Mouse (Mus musculus) T-cell, adult 2 months (primary cell): ENCODE results near the gene Olfr128.
"Not testable (repeated sequence)": the region's sequence is repeated elsewhere in the genome, so short reads cannot be mapped to it uniquely, and the experiment has no call there.

ENCODE experiments used
- DNase-seq: peaks from one replicate; pipeline ENCODE4 v3.0.0; 2022; ENCODE audit warnings: low spot score

Gene Olfr128

DNA sequence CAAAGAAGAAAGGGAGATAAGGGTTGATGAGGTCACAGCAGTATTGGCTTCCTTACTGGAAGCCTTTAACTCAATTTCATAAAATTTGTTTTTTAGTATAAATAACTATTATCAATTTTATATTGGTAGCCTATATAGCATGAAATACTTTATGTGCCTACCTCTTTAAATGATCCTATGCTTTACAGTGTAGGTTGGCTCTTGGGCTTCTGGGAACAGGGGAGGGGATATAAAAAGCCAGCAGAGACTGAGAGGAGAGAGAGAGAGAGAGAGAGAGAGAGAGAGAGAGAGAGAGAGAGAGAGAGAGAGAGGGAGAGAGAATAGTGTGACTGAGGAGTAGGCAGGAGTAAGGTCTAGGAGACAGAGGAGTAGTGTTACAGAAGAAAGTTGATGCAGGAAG, at the start of gene Olfr128:
Gene Olfr128 (plus strand): TSS at position 301 of the 400 bp plus-strand sequence.
- no peak for DNase-seq

DNA sequence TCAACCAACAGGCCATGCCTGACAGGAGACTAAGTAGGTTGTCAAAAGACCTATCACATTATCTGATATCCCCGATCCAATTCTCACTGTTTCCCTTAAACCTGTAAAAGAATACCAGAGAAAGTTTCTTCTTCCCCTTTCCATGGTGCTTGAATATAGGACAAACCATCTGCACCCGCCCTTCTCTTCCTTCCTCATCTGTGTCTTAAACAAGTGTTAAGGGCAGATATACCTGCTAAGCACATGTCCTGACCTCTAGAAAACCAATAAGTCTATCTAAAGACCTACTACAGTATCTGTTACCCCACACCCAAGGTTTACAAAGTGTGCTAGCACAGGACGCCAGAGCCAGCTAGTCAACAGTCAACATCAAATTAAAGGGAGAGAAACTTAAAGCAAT, 46.5 kb upstream of the Olfr128 start:
- DNase-seq, result no peak

- no peak for DNase-seq
Observed at GRCm38 (mm10) chr17:37900137-37900536, 20.2 kb upstream of the Olfr128 start, which contains the start of gene Olfr127. Gene Olfr127, plus strand, starts transcription at chr17:37900437.

DNA sequence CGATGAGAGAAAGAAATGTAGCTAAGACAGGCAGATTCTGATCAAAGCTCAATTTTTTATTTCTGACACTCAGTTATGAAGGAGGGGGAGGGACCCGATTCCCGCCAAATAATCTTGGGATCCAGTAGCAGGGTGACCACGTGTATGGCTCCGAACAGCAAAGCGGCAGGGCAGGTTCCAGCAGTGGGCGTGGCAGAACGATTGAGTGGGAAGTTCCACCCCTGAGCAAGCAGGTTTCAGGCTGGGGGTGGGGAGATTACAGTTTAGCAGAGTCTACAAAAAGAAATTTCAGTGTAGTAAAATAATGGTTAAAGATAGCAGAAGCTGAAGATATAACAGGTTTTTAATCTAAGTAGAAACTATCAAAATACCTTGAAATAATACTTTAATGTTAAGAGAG, 13.5 kb upstream of the Olfr128 start:
- DNase-seq, result not testable (repeated sequence)

DNA sequence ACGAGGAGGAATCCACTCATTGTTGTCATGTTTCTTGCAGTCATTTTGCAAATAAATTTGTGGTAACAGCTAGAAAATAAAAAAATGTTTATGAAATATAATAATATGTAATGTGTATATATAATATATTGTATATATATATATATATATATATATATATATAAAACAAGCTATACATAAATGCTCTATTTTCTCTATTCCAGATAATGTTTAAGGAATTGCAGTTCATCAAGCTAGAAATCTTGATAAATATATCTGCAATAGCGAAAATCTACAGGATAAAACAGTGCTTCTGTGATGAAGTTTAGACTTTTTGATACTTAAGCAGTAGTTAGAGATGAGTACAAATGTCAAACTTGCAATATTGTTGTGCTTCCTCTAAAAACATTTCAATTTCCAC, 32.6 kb downstream of the Olfr128 start, which contains the start of gene Olfr761:
Gene Olfr761 (minus strand): TSS at position 101 of the 400 bp plus-strand sequence.
- no peak for DNase-seq

DNA sequence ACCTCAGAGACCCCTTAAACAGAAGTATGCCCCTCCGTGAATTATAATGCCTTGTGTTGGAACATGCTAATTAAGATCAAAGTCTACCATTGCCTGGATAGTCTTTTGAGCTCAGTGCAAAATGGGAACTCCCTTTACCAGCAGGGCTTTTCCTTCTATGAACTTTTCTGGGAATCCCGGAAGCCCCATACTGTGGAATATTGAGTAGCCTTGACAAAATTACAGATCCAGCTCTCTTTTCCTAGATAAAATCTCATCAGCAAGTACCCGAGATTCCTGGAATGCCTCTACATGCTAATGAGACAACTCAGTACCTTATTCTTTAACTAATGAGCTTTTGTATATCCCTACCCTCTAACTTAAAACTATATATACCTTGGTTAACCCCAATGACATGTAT, 53.2 kb downstream of the Olfr128 start:
- no peak for DNase-seq
